Mouse (Mus musculus) heart, postnatal 36 days (tissue): ENCODE data around the gene Pphln1. TPM values are rescaled to one million over a fixed set of nuclear protein-coding genes. Genes with fewer than 3 reads are reported as not detected.

Experiments
- DNase-seq, 2 experiments: peaks; one replicate each; pipeline ENCODE4 v3.0.0; 2021 to 2022
- intact Hi-C: fragments of 180-260 bp; cut with DNase I; formaldehyde crosslinking; loops from one replicate; pipeline ENCODE4 v1.15.1; 2025
- total RNA-seq, 2 experiments: library from RNA; stranded (reverse); gene quantifications; 2 replicates each; pipeline ENCODE4 v1.2.3; 2021

The Pphln1 gene
- total RNA-seq, 2 experiments from 2014 or later: 19.8 to 20.7 TPM

DNA sequence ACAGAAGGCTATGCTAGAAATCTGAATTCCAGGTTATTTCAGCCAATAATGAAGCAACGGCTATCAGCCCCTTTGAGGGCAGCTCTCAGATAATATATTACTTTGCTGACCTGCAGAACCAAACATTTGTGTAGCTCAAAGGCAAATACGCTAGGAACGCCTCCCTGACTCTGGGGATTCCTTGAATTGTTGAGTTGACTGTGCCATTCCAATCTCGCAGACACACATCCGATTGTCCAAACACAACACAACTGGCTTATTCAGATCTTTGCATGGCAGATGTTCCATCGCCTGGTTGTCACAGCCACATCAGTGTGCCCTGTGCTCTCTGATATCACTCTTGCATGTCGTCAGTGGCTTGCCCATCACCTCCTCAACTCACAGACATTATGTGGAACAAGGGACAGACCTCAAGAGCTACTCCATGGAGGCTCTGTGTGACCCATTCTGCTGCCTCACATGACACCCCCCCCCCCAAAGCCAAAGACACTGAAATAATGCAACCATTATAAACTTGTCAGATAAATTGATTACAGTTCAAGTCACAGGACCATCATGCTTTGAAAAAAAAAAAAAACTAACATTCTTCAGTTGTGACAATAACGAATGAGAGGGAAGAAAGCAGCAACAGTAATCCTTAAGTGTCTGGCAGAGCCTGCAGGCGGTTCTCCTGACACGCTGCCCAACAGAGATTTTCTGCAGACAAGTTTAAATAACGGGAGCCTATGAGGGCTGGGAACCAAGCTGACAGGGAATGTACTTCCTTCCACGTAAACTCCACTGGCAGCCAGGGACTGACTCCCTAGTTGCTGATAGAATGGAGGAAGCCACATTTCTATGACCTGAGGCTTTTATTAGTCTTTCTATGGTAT, 131.9 kb downstream of the Pphln1 start:
- intact Hi-C loops: loop anchor here (10.0 kb wide), 1 partner anchor 165 kb away; no protein-coding TSS in a partner anchor
- no peak for DNase-seq

DNA sequence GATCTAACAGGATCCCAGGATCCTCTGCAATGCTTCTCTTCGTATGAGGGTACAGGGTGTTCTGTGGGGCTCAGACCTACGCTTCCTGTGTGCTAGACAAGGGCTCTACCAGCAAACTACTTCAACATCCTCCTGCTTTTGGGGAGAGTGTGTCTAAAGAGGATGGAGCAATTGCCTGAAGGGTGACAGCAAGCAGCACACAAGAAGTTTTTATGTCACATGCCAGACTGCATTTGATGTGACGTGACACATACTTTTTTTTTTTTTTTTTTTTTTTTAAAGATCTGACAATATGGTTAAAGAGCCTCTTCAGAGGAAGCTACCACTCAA, 132.5 kb downstream of the Pphln1 start:
- no peak for DNase-seq
- intact Hi-C loops: no loop called here

DNA sequence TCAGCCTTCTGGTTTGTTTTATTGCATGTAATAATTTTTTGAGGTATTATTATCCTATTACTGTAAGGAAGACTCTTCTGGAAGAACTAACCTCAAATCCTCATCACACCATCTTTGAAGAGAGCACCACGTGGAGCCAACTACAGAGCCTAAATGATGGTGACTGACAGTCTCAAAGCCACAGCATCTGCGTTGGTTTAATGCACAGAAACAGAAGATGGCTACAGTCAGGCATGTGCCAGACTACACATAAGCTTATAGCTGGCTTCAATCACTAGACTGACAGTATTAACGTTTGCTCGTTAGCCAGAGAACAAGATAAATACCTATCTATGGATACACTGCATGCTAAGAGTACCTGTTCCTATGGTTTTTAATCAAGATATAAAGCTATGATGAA, 138.0 kb downstream of the Pphln1 start:
- intact Hi-C loops: no loop called here
- DNase-seq: no peak

DNA sequence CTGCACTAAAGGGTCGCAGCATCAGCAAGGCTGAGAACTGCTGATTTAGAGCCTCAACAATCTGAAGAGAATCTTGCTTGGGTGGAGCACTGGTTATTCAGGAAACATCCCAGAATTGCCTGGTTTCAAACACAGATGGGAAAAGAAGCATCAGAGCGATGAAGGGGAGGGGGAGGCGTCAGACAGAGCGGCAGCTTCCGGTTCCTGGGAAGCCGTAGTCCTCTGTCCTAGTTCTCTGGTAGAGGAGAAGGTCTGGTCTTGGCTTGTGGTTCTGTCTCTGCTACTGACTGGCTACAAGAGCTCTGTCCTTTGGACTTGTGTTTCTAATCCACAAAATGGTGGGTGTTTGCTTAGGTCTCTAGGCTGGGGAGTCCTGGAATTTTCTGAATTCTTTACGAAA, 139.6 kb downstream of the Pphln1 start:
- no peak for DNase-seq
- intact Hi-C loops: loop anchor here (2.0 kb wide), 2 partner anchors 17 to 19 kb away; no protein-coding TSS in a partner anchor

DNA sequence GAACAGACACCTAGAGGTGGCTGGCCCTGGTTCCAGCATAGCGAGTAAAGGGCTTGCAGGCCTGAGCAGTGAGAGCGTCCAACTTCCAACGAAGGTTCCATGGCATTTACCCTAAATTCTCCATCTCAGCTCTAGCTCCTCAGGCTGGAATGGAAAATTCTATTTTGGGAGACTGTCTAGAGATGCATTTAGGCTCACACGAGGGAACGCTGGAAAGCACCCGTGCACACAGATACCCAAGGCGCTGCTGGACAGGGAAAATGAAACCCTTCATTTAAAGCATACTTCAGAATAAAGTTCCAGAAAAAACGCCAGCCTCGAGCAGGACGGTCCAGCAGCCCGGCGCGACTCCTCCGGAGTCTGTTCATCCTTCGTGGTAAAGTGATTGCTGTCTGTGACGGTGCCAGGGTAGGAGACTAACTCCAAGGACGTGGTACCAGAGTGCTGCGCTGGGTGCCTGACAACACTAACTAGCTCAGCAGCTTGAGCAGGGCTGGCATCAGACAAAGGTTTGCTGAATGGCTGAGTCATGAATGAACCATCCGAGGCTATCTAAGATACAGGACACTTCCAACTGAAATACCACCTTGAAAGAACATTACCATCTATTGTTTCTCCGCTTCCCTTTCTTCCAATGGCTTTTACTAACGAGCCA, 140.5 kb downstream of the Pphln1 start:
- DNase-seq: no peak
- intact Hi-C loops: loop anchor here (2.0 kb wide), 2 partner anchors 16 to 20 kb away; no protein-coding TSS in a partner anchor

DNA sequence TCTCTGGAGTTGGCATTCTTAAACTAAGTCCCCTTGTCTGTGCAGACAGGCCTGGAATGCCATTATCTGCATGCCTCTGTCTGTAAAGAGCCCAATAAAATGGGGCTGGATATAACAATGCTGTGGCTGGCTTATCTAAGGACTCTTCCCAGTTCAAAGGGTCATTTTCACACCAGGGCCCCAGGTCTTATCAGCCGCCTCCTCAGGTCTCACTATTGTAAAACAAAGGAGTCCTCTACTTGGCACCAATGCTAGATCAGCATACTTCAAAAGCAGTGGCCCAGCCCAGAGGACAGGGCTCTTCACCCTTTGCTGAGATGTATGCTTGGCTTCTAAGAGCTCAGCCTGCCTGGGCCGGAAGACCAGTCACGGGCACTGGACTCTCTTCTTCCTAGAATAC, 141.3 kb downstream of the Pphln1 start:
- DNase-seq: no peak
- intact Hi-C loops: loop anchor here (2.0 kb wide), 2 partner anchors 15 to 21 kb away; no protein-coding TSS in a partner anchor

Other genes starting within 250 kb of the Pphln1 start
- gene Gxylt1, start 123.2 kb upstream of the Pphln1 start, total RNA-seq: 10 to 100 TPM; 10.6 to 12.3 TPM
- 10 to 100 TPM; 22.0 to 22.1 TPM for gene Yaf2, start 61.4 kb upstream of the Pphln1 start, total RNA-seq
- 100 to 1,000 TPM in 1 of 2 experiments, 10 to 100 TPM in 1; 92.2 to 100 TPM for gene Zcrb1, start within 50 bp of the Pphln1 start, total RNA-seq
- gene Prickle1, start 197.5 kb downstream of the Pphln1 start, total RNA-seq: 10 to 100 TPM; 17.2 to 18.7 TPM